Mouse (Mus musculus) heart, adult 18-20 months (tissue): ENCODE measurements around the gene Ackr3. TPM values are rescaled to one million over a fixed set of nuclear protein-coding genes. Genes with fewer than 3 reads are reported as not detected.

Experiments
- DNase-seq, 2 experiments: peaks; one replicate each; pipeline ENCODE4 v3.0.0; 2021 to 2022; ENCODE audit warnings: mixed read lengths in 1 of 2
- total RNA-seq, 2 experiments: library from RNA; stranded (reverse); gene quantifications; 2 replicates each; pipeline ENCODE4 v1.2.3; 2021

Ackr3 gene
- total RNA-seq, 2 experiments from 2014 or later: 49.2 to 52.5 TPM

DNA sequence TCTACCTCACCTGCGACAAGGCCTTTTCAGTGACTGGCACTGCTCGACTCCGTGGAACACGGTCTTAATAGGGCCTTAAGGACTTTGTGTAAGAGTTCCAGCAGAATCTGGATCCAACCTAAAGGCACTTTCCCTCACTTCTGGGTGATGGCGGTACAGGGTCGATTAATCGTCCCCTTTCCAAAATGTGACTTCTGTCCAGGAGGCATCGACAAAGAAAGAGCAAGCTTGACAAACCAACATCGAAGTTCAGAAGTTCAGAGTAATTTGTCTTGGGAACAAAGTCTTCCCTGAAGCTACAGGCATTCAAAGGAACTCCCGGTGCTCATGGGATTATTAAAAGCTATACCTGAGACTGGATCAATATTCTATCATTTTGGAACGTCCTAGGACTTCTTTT lies 439 bp upstream of the Ackr3 start:
- DNase-seq: peak in 1 of 2 experiments; percentile 30

DNA sequence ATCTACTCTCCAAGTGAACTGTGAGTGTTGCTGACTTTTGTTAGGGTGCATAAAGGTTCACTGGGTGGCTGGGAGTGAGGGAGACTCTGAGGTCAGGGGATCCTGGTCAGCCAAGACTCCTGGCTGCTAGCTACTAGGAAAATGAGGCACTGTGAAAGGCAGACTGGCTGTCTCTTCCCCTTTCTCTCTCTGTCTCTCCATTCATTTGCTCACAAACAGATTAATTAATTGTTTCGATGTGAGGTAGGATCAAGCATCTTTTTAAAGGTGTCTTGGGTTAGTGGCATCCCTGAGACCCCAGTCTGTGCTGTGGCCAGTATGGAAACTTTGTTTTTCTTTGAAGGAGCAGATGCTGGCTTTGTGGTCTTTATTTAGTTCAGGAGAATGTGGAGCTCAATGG lies 1.0 kb downstream of the Ackr3 start:
- peak in 1 of 2 experiments; percentile 41 for DNase-seq

DNA sequence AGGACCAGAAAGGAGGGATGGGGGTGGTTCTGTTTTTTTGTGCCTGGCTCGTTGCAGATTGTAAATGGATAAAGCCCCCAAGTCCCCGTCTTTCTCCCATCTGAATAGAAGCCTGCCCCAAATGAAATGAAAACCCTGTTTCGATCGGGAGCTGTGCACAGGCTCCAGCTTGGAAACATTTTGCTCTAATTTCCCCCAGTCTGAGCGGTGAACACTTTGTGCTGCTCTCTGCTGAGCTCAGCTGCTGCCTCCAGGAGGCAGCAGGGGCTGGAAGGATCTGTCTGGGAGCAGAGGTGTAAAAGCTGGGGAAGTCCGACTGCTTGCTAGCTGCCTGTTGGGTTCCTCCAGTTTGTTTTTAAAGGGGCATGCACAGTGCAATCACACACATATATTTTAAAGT lies 1.4 kb downstream of the Ackr3 start:
- peak; percentile 74 to 80 for DNase-seq

DNA sequence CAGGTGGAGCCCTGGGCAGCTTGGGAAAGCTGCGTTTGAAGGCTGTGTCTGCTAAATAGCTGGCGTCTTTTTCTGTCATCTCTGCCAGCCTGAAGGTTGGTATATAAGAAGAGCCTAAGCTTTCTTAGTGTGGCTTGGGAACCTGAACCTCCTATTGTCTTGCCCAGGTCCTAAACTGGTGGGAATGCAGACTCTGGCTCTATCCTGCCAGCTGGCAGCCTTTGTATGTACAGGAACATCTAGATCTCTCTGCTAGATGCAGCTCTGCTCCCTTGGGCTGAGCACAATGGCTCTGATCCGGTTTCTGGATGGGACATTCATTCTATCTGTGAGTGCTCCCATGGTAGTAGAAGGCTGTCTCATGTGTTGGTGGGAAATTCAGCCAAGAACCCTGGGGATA lies 2.9 kb downstream of the Ackr3 start:
- DNase-seq: peak; percentile 50 to 57

DNA sequence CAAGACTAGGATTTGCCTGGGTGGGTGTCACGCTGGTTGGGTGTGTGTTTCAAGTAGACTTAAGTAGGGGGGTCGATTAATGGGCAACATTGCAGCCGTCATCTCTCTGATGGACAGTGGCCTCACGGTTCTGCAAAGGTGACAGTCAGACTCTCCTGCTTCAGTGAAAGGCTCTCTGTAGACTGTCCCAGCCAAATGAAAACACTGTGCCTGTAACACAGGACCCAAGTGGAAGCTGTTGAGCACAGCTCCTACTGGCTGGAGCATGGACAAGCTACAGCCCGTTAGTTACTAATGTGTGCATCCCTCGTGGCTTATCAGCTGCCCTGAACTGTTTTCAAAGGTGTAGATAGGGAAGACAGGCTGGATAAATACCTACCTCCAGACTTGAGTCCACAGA lies 3.5 kb downstream of the Ackr3 start:
- peak in 1 of 2 experiments; percentile 52 for DNase-seq

DNA sequence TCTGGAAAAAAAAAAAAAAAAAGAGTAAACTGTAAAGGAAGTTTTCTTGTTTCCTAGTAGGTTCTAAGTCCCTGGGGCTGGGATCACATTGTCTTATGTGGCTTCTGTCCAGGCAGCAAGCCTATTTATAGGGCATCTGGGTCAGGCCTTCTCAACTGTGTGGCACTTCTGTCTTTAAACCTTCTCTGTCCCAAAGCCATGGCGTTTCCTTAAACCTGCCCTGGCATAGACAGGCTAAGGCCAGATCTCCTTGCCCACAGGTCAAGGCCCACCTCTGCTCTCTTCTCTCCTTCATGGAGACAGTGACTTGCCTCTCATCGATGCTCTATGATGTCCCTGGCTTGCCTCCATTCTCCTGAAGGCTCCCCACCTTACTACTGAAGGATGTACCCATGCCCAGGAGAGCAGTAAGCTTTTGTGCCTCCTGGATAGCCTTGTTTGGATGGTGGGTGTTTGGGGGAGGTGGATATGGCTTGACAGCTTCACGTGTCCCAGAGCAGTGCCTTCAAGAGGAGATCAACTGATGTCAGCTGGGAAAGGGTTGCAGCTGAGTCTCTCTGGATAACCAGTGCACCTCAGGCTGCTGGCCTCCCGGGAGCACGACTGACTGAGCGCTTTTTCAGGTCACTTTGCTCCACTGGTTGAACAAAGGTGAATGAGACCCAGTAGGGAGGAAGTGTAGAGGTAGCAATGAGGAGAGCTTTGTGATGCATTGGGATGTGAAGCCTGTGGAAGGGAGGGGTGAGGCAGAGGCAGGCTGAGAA lies 4.1 kb downstream of the Ackr3 start:
- DNase-seq: peak; percentile 63 to 64

DNA sequence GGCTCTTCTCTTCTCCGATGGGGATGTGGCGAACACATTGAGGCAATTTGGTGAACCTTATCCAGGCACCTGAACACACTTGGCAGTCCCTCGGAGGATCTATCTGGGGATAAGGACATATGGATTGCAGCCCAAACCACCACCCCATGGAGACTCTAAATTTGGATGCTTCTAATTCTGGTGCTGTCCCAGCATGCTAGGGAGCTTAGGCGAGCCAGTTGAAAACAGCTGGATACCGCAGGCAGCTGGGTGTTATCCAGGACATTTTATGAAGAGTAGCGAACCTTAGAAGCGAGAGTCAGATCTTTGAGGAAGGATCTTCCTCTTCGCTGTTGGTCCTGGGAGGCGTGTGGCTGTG lies 4.7 kb downstream of the Ackr3 start:
- peak; percentile 79 to 87 for DNase-seq

DNA sequence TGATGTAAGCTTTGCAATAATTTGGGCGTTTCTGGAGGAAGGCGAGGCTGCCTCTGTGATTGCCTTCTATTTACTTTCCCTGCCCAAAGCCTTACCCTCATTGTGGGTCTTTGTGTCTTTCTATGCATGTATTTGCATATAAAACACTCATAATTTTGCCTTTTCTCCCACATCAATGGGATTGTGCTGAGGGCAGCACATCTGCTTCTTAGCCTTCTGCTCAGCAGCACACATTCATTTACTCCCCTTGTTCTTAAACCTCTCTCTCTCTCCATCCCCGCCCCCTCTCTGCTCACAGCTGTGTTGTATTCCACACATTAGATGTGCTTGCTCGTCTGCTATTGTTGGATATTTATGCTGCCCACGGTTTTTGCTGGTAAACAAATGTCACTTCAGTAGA lies 5.3 kb downstream of the Ackr3 start:
- DNase-seq: peak in 1 of 2 experiments; percentile 38

DNA sequence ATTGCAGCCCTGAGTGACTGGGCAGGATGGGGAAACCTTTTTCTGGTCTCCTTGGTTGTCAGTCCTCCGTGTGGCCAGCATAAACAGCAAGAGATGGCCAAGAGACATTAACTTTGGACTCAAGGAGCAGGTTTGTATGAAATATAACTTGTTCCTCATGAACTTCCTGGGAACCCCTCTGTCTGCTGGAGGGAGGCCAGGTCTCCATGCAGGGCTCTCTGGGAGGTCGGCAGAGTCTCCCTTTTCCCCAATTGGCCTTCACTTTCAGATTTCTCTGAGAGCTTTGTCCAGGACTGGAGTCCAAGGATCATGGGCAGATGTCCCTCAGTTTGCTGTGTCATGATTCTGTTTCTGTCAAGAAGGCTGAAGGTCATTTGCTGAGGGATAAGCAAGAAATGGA lies 6.0 kb downstream of the Ackr3 start:
- DNase-seq: peak; percentile 39 to 55

DNA sequence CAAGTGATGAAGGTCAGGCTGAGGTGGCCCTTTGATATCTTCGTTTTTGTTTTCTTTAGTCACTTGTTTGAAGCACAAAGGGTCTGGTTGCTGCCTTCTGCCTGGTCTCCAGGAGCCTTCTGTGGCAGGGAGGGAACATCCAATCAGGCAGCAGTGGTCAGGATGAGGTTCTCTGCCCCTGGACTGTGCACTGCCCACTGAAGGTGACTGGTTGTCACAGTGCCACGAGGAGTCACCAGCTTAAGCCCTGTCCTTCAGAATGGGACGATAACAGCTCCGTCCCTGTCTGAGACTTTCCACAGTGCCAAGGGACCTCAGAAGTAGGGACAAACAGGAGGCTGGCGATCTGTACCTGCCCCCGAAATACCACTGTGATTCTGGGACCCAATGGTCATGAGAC lies 6.6 kb downstream of the Ackr3 start:
- DNase-seq: peak; percentile 43 to 53

DNA sequence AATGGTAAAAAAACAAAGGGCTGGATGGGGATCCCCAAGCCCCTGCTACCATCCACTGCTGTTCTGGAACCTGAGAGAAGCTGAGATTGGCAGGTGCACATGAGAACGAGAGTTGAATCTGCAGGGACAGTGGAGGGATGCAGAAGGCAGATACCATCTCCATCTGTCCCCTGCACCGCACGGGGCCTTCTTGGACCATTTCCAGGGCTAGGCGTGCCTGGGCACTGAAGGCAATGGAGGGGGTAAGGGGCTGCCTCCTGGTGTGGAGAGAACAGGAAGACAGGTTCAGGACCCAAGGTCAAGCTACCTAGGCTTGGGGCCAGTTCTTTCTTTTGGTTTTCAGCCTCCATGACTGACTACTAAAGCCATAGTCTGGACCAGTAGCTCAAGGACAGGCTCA lies 7.0 kb downstream of the Ackr3 start:
- DNase-seq: peak in 1 of 2 experiments; percentile 38

DNA sequence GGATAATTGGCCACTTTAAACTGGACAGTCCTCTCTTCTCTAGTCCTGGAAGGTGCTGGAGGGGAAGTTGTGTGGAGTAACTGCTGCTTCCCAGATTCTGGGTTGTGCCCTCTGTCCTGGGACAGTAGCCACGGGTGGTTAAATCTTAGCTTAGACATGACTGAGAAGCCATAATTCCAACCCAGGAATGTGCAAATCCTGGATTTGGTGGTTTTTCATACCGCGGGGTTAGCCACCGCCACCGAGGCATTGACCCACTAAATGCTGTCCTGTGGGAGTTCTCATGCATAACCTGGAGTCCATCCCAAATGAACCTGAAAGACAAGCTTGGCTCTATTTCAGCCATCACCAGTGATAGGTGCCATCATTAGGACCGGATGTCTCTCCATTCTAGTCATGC lies 8.6 kb downstream of the Ackr3 start:
- DNase-seq: no peak

DNA sequence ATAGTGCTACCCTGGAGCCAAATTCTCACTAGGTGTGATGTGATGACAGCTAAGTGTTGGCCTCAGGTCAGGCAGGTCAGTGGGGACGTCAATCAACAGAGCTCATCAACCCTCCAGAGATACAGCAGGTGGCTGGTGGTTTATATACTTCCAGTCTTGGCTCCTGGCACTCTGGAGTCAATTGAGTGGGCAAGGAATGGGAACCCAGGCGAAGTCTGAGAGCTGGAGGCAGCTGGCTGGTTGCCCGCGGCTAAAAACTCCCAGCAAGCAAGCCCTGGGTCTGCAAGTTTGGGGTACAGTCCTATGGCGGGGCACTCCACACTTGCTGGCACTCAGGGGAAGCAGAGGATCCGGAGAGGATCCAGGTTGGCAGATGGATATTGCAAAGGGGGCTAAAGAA lies 9.1 kb downstream of the Ackr3 start:
- DNase-seq: peak in 1 of 2 experiments; percentile 26

DNA sequence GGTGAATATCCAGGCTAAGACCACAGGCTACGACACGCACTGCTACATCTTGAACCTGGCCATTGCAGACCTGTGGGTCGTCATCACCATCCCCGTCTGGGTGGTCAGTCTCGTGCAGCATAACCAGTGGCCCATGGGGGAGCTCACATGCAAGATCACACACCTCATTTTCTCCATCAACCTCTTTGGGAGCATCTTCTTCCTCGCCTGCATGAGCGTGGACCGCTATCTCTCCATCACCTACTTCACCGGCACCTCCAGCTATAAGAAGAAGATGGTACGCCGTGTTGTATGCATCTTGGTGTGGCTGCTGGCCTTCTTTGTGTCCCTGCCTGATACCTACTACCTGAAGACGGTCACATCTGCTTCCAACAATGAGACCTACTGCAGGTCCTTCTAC lies 10.2 kb downstream of the Ackr3 start:
- no peak for DNase-seq

DNA sequence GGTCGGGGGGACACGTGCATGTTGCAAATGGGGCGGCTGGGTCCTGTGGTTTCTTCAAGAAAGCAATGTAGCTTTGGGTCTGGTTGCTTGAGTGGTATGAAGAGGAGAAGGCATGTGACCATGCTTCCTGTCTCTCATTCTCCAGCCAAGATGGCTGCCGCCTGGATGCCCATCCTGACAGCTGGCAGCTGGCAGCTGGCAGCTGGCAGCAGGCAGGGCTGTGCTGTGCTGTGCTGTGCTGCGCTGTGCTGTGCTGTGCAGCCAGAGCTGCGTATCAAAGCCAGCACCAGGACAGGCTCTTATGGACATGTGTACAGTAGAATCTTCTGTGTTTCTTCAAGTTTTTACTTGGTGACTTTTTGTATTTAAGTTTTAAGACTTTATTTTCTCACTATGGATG lies 11.1 kb downstream of the Ackr3 start:
- DNase-seq: no peak

DNA sequence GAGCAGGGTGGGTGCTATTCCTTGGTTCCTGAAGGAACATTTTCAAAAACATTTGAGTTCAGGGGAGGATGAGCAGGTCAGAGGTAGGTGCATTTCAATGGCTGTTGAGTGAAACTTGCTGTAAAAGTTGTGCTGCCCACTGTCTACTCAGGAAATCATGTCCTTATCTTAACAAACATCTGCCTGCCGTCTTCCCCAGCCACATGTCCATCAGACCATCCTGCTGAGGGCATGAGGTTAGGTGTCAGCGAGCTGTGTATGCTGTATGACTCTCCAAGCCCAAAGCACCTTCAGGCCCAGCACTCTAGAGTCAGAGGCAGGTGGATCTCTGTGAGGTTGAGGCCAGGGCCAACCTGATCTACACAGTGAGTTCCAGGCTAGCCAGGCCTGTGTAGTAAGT lies 12.1 kb downstream of the Ackr3 start:
- DNase-seq: no peak

DNA sequence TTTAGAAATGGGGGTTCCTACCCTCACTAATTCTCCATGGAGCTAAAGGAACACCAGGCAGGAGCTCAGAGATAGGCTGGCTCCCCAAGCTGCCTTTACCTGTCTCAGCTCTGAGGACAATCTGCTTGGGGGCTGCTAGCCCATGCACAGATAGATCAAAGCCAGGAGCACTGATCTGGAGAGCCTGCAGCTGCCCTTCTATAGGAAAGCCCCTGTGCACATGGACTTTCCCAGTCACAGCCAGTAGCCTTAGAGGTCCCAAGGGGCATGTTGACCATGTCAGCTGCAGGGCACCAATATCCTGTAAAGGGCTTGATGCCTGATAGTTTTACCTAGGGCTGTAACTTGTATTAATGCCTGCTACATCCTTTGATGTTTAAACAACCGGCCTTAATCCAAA lies 12.6 kb downstream of the Ackr3 start:
- no peak for DNase-seq

DNA sequence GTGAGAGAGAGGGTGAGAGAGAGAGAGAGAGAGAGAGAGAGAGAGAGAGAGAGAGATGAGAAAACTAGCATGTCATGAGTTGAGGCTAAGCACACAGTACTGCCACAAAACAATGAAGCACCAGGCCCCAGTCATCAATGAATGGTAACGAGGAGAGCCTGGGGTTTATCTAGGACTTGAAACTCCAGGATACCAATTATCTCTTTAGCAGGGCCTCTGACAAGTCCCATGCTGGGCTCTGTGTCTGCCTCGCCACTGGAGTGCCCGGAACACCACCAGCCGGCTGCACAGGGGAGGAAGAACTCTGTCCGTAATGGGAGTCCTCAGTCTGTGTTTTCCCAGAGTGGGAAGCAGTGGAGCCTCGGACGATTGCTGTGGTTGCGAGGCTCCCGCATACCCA lies 16.5 kb downstream of the Ackr3 start:
- no peak for DNase-seq

DNA sequence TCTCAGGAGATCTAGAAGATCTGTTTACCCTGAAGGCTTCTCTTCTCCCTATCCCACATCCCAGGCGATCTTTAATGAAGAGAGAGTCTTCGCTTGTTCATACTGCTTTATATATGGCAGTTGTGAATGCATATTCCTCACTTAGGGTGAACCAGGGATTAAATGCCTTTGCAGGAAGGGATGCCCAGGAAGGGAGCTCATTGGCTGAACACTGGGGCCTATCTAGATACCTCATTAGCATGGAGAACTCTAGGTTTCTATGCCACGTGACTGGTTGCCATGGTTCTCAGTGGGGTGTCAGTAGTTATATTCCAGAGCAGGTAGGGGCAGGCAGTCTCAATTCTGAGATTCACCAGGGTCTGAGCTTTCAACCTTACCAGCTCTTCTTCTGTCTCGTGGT lies 17.1 kb downstream of the Ackr3 start:
- no peak for DNase-seq

DNA sequence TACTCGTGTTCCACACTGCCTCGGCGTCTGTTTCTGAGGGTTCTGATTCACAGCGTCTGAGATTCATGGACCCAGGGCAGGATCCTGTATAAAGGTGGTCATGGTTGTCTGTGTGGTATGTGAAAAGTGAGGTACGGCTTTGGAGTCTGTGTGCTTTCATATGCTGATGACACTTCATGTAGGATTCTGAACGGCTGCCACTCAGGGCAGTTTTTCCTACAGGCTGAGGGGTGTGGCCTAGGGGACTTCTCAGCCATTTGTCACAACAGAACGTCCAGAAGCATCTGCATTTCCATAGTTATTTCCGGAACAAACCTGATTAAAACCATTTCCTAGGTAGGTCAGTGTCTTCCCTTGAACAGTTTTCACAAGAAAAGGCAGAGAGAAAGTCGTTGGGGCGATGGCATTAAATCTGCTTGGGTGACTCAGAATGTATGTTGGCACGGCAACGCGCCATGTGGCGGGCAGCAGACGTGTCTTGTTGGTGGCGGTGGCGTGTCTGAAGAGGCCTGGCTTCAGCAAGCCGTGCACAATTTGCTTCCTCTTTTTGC lies 18.1 kb downstream of the Ackr3 start:
- DNase-seq: no peak

DNA sequence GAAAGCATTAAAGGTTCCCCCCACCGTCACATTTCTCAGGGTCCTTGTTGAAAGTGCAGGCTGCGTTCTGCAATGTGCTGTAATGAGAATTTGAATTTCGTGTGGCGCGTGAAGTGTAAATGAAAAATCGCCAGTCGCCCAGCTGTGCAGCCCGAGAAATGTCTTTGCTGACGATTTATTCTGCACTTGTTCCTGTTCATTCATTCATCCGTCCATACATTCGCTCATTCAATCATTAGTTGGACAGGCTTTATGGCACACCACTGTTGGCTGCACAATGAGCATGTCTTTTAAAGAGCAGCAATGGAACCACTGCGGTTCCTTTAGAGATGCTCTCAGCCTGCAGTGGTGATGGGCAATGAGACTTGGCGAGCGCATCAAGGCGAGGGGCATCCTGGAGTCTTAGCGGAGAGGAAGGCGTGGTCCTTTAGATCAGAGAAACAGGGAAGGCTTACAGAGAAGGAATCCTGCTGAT lies 18.7 kb downstream of the Ackr3 start:
- no peak for DNase-seq

DNA sequence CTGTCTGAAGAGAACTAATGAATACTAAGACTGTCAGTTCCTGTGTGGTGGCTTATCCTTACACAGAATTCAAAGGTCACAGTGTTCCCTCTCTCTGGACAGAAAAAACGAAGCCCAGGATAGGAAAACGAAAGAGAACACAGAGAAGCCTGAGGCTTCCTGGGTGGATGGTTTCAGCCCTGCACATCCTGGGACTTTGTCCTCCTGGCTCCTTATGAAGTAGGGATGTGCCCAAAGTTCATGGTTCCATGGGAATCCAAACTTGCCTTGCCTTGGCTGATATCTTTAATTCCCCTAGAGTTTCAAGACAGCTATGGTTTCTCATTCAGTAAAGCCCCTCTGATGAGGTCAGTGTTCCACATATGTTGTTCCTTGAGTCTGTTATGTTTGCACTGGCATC lies 19.2 kb downstream of the Ackr3 start:
- no peak for DNase-seq

DNA sequence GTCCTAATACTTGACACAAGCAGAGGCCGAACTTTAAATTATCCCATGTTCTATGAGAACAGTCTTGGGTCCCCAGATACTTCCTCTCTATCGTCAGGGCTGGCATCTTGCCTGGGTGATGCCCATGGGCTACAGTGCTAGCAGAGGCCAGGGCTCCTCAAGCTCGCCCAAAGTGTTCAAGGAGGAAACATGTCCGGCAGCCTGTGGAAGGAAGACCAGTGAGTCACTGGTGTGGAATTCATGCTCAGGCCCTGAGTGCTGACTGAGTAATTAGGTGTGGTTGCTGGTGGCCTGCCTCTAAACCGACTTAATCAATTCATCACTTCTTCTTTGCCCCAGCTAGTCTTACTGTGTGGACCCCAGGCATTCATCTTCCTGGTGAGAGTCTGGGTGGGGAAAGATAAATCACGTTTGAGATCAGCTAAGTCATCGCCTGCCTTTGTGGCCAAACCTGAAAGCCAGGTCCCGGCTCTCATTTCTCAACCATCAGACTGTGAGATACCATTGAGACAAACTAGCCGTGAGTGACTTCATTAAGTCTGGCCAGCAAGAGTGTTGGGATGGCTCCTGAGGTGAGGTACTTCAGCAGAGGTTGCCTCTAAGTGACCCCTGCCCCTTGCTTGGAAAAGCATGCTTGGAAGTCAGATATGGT lies 21.9 kb downstream of the Ackr3 start:
- peak; percentile 58 to 71 for DNase-seq
